Mouse (Mus musculus) 416B (cell line): ENCODE measurements at regions not wholly inside any gene's neighbourhood (a gene's known extent, or its start where the extent isn't known, plus 50 kb on each side); places are given as distances from the start of the nearest gene placed in this dataset.

Source experiments
- DNase-seq: peaks from one replicate; pipeline ENCODE4 v3.0.0; 2011; ENCODE audit warnings: low read depth

DNA sequence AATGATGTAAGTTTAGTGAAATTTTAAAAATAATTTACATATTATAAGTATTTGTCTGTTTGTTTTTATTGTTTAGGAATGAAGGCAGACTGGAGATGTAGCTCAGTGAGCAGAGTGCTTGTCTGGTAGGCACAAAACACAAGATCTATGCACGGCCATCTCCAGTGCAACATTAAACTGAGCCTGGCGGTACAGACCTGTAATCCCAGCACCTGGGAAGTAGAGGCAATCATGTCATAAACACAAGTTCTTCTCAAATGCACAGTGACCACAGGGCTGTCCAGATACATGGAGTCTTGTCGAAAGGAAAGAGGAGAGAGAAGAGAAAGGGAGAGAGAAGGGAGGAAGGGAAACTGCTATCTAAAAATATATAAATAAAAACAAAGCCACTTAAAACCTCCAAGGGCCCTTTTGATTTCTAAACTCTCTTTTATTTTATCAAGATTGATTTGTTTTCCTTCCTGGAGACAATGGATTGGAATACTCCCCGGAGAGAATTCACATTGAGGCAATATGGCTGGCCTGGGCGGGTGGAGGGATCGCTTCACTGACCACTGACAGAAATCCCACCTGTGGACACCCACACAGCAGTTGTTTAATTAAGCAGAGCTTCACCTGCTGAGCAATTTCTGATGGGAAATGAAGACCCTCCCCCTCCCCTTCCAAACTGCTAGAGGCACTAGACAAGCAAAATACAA is 215.6 kb upstream of the Tll1 start:
- DNase-seq = no peak

DNA sequence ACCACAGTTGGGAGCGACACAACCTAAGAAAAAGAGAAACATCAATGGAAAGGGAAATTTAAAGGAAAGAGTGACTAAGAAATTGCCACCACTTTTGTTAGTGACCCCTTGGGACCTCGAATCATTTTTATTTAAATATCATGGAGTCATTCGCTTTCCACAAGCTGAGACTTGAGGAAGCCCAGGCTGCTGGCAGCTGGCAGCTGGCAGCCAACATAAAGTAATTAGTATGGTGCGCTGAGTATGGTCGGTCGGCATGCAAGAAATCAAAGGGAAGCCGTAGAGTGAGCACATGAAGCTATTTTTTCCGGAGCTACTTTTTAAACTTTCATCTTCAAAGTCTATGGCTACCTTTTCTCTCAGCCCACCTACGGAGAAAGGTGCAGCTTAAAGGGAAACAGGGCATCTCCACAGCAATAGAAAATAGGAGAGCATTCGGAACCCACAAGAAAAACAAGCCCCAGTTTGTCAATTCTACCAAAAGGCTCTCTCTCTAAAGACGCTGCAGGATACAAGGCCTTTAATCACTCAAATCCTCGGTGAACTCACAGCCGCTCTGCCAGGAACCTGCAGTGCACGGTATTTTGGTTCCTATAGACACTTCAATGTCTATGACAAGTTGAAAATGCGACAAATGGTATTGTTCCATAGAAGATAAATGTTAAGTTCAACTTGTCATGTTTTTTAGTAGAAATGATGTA is 206.6 kb upstream of the Tll1 start:
- no peak for DNase-seq

DNA sequence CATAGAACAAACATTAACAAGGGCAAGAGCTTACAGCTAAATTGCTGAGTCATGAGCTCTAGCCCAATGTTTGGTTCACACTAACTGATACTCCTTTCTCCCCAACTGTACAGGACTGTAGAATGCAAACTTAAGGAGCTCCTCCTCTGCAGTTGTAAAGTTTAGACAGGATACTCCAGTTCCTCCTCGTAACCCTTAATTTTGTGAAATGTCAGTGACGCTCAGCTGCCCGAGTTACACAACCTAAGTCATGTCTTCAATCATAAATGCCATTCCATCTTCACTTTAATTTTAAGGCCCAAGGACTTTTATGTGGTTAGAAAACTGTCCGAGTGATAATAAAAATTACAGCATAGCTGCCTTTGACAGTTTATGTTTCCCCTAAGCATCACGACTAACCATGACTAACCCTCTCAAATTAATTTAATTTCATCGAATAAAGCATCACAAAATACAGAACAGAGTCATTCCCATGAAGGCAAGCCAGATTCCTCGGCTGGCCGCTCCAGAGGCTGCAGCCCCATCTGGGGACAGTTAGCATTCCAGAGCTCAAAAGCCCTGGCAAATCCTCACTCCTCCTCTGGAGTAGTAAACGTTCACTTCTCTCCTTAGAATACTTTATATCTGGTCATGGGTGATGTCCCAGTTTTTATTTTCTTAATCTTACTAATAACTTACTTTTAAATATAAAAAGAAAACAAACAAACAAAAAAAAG is 200.9 kb upstream of the Tll1 start:
- DNase-seq = no peak

DNA sequence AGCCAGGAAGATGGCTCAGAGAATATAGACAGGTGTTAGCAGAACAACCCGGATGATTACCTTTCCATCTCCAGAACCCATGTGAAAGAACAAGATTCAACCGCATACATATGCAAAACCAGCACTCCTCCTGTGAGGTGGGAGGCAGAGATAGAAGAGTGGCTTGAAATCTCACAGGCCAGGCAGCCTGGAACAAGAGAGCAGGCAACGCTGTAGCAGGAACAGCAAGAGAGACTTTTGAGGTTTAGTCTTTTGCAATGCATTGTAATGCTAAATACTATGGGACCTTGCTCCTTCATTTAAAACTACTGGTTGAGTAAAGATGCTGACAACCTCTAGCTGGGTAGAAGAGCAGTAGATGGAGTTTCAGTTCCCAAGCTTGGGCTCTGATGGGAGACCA is 193.5 kb upstream of the Tll1 start:
- no peak for DNase-seq

DNA sequence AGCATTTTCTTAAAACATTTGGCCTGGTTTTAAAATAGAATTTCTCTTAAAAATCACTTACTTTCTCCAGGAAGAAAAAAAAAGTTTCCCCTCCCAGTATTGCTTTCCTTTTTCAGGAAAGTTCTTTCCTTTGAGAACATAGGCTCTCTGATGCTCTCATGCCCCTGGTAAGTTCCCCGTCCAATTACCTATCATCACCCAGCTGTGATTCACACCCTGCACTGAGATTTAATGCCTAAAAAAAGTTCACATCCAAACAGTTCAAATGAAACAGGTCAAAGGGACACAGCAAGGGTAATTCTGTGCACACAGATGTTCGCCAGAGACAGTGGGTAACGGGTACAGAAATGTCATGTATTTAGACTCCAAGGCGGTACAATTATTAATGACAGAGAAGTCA is 191.8 kb upstream of the Tll1 start:
- DNase-seq = no peak

DNA sequence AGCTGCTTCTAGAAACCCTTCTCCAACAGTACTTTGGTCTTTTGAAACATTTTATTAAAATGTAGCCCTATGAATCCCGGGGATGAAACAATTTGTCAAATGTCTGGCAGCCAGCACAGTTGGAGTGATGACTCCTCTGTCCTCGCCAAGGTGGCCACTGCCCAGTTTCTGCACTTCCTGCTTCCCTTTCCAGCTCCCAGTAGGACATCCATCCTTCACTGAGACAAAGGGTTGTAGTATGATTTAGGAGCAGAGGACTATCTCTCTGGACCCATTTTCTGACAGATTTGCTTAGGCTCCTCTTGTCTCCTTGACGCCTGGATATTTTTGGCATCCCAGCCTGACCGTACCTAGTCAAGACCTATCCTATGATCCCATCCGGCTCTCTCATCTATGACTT is 189.7 kb upstream of the Tll1 start:
- no peak for DNase-seq

DNA sequence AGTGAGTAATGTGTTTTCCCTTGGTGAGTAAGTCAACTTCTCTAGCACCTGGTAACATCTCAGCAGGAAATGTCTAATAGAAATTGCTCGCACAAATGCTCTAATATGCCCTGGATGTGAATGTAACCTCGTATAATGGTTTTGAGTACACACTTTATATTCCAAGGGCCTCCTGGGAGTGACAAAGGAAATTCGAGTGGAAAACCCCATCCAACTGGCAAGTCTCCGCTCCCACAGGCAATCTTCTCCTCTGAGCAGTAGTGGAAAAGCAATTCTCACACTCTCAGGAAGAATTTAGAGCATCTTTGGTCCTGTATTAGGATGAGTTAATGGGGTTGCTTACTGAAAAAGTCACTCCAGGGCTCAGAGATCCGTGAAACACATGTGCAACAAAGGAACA is 183.4 kb upstream of the Tll1 start:
- no peak for DNase-seq

DNA sequence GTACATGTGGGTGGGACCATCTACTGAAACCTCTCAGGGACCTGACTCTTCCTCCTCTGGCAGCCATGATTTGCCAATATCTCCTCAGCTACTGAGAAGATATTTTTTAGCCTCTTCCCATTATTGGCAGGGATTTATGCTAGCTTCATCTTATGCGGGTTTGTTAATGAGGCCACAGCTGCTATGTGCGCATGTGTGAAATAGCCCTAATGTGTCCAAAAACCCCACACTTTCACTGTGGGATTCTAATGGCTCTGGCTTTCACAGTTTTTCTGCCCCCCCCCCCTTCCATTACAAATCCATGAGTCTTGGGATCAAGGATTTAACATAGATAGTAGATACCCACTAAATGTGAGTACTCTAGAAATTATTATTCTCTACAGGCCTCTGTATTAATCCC is 182.2 kb upstream of the Tll1 start:
- DNase-seq = no peak

DNA sequence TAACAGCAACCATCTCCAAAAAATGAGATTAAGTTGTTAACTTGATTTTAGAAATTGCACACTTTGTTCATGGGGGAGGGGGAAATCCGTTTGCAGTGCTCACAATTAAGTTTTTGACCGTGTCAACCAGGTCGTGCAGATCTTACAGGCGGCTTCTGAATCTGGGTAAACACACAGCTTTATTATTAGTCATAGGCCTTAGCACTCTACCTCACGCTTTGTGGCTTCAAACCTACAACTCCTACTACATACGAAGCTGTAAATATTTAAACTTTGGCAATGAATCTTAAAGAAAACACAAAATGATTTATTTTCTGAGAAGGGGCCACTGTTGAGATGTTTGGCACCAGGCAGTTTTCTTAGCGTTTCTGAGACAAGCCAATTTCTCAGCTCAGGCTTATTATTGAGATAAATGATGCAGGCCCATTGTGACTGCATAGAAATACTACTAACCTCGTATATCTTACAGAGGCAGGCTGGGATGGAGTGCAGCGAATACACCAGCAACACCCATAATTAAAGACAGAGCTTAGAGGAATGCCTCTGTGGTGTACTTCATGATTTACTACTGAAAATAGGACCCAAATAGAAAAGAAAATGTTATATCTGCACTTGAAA is 173.8 kb upstream of the Tll1 start:
- DNase-seq = no peak

DNA sequence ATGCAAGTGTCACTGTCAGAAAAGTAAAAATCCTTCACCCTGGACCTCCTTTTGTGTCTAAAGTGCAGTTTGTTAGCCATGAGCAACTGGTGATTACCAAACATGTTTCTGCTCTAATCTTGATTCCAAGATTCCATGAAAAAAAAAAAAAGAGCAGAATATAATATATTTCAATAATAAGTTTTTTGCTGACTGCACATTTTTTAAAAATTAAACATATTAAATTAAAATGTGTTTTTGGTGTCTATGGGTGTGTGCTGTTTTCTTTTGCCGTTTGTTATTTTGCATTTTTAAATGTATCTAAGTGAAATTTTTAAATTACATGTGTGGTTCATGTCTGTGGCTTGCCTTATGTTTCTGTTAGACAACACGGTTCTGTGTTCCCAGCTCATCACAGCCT is 171.8 kb upstream of the Tll1 start:
- DNase-seq = no peak

DNA sequence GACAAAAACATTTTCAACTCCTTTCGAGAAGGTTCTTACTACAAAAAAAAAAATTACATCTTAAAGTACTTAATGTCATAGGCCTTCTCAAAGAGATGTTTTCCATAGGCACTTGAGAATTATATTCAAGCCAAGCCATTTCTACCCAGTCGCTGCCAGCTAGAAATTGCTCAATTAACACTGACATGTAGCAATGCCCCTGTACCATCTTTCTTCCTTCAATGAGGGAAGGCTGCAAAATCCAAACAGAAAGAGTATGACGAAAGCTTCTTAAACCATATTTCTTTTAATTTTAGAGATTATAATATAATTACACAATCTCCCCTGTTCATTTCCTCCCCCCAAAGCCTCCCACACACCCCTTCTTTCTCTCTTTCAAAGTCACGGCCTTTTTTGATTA is 169.4 kb upstream of the Tll1 start:
- no peak for DNase-seq

DNA sequence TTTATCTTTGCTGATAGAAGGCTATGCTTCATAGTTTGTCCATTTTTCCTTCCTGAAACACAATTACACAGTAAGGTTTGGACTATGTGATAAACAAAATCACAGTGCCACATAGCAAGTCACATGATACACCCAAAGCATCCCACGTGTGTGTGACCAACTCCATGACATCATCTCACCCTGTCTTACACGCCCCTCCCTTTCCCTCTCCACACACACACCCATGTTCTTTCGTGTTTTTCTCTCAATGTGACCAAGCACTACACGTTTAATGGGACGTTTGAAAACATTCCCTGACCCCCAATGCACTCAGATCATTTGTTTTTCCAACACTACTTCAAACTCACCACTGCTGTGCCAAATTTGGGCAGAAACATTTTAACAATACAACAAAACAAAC is 168.9 kb upstream of the Tll1 start:
- no peak for DNase-seq

DNA sequence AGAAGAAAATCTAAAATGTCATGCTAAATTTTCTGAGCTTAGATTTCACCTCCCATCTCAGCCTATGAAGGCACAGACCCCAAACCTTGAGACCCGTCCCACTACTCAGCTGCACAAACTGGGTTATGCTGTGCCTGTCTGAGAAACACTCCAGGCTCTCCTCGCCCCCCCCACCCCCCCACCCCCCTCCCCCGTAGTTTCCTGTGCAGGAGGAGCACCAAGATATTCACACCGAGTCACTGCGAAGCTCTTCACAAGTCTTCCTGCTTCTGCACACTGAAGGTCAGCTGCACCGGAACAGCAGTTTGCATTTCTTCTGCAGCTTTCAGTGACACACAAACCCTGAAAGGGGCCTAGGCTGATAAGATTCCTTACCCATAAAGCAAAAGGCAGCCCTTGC is 163.9 kb upstream of the Tll1 start:
- DNase-seq = peak; percentile 34

DNA sequence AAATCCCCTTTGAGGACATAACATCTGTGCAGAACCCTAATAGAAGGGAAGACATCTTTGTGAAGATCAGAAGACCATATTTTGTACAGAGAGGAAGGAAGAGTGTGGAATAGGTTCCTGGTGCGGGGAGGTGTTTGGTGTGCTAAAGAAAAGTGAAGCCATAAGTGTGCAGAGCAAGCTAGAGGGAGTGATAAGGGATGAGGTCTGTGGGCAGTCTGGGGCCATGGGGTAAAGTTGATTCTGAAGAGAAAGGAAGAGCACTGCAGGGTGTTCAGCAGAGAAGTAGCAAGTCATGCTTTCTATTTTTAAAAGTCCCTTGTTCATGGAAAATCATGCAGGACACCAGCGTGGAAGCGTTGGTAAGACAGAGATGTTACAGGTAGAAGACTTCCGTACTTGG is 161.8 kb upstream of the Tll1 start:
- DNase-seq = no peak

DNA sequence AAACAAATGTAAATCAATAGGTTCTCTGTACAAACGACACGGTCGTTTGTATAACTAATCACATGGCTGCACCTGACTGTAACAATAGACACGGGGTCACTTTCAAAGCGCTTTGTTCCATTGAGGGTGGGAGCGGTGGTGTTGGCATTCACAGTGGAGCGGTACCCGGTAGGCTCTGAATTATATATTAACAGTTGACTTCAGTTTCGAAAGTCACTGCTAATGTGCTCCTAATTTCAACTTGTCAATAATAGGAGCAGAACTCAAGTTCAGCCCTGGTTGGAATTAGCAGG is 160.8 kb upstream of the Tll1 start:
- DNase-seq = no peak

DNA sequence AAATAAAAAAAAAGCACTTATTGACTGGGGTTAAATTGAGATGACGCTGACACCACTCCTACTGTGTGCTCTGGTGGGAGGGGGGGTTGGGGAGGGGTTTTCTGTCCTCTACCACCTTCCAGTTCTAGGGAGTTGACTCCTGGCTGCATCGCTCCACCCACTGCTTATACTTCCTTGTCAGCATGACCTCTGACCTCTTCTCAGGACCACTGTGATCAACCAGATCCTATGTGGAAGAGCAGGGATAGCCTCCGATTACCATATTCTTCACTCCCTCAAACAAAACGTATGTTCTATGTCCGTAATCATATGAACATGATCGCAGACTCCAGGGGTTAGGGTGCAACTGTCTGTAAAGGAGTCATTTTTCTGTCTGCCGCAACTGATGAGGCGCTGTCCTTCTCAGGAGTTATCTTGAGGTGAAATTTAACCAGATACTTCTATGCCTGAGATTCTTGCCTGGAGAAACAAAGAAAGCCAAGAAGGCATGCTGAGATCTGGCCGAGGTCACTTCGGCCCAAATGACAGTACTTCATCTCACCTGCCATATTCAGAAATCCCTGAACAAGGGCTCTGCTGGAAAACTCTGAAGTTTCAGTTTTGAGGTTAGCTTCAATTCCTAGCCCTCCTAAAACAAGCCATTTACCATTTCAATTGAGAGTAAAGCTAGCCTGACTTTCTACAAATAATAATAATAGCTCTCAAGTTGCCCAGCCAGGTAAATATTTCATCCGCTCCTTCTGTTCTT is 160.3 kb upstream of the Tll1 start:
- DNase-seq = no peak

DNA sequence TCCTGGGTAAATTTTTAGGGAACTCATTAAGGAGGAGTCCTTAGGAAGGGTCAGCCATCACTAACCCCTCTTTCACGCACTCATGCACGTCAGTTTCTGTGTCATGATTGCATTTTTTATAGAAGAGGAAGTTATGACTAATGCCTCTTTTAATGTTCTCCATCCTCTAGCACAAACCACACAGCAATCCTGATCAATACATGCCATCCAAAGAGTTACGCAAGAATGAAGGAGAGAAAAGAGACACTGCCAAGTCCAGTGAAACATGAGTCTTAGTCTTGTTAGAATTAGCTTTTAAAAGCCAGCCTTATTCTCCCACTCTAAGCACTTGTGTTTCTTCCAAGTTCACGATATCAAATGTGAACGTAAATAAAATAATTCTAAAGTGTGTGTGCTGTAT is 151.0 kb upstream of the Tll1 start:
- DNase-seq = peak; percentile 26

DNA sequence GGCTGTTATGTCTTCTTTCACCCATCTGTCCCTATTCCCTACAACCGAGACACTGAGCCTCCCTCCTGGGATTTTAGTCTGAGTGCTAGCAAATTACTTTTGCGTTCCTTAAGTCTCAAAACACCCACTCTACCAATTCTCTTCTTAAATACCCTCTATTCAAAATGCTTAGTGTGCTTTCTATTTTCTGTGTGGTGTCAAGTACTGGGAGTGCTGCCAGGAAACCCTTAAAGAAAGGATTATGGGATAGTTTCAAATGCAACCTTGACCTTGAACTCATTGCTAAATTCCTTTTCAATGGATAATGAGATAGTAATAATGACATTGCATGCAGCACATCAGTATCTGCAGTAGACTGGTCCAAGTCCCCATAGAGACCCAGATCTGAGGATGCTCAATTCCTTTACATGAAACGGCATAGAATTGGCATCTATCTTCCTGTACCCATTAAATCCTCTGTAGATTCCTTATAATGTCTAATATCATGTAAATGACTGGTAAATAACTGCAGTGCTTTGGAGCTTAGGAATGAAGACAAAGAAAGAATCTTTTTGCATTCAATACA is 142.1 kb upstream of the Tll1 start:
- no peak for DNase-seq

DNA sequence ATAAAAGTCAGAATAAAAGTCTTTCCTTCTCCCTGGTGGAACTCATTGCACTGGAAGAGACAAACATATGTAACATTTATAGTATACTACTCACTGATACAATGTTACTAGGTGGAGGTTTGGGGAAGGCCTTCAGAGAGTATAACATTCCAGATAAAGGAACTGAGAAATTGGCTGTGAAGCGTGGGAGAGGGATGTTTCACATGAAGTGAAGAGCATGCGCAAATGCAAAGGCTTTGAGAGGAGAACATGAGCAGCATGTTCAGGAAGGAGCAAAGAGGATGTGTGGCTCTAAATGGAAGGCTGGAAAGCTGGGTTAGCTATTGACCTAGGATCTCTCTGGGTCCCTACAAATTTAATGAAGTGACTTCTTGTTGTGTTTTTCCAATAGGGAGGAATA is 141.4 kb upstream of the Tll1 start:
- DNase-seq = no peak

DNA sequence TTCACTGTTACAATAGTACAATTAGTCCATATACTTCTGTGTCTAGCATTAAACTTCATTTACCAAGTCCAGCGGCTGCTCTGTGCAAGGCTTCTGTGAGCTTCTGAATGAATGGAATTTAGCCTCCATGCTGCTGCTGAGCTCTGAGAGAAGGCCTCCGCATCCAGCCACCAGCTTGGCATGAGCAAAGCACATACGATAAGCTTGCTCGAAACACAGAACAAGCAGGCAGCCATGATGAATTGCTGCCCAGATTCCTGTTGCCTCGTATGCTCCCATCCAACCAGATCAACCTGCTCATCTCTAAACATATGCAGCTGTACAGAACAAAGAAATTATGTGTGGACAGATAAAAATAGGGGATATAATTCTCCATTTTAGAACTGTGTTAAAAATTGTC is 140.4 kb upstream of the Tll1 start:
- no peak for DNase-seq

DNA sequence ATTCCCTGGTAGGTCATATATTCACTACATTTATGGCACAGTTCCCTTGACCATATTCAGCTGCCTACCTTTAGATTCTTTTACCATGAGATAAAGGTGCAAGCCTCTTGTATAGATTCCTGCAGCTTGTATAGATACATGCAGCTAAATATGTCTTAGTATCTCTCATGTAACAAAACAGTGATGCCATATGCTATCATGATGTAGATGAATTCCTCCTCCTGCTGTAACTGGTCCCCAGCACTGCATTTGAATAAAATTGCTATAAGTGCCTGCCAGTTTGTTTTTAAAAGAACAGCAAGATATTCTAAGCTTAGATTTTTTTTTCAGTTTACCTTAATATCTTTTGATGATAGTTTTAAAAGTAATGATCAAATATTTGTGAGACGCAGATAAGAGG is 138.9 kb upstream of the Tll1 start:
- no peak for DNase-seq

DNA sequence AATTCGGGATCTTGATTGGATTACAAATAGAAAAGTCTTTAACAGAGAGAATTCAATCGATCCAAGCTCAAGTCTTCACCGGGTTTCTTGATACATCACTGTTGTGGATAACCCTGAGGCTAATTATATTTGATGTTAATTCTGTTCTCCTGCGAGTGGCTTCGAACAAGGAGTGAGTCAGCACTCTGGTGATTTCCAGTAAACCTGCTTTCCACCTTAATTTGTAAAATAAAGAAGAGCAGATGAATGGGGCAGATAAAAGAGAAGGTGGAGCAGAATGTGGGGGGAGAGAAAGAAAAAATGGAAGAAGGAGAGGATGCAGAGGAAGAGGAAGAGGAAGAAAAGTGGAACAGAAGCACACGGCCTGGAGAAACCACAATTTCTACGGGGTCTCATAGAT is 137.5 kb upstream of the Tll1 start:
- DNase-seq = no peak
